Mouse (Mus musculus) kidney, adult 18-20 months (tissue): ENCODE results near the gene Med16.

Experiments
- DNase-seq: peaks from one replicate; pipeline ENCODE4 v3.0.0; 2021

Gene Med16

DNA sequence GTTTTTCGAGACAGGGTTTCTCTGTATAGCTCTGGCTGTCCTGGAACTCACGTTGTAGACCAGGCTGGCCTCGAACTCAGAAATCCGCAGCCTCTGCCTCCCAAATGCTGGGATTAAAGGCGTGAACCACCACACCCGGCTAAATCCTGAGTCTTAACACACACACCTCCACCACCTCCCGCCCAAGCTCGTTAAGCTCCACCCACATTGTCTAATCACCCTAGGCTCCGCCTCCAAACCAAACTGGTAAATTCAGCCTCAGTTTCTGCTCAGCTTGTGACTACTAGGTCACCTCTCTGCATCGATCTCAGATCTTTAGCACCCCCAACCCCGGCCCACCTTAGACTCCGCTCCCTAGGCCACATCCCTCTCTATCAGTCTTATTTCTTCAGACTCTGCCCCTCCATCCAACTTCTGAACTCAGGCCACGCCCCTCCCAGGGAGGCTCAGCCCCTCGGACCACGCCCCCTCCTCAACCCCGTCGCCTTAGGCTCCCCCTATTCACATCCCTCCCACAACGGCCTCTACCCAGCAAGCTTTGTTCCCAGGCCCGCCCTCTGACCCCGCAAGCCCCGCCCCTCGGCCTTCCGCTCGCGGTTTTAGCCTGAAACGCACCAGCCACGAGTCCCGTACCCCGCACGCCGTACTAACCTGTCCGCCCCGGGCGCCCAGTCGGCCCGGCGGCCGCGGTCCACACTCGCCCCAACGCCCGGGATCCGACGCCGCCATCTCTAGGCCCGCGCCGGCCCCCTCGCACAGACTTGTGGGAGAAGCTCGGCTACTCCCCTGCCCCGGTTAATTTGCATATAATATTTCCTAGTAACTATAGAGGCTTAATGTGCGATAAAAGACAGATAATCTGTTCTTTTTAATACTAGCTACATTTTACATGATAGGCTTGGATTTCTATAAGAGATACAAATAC lies at the start of gene Med16:
TSS of gene Med16 (minus strand) at position 757 of the 925 bp plus-strand sequence.
- DNase-seq = peak; percentile 98

DNA sequence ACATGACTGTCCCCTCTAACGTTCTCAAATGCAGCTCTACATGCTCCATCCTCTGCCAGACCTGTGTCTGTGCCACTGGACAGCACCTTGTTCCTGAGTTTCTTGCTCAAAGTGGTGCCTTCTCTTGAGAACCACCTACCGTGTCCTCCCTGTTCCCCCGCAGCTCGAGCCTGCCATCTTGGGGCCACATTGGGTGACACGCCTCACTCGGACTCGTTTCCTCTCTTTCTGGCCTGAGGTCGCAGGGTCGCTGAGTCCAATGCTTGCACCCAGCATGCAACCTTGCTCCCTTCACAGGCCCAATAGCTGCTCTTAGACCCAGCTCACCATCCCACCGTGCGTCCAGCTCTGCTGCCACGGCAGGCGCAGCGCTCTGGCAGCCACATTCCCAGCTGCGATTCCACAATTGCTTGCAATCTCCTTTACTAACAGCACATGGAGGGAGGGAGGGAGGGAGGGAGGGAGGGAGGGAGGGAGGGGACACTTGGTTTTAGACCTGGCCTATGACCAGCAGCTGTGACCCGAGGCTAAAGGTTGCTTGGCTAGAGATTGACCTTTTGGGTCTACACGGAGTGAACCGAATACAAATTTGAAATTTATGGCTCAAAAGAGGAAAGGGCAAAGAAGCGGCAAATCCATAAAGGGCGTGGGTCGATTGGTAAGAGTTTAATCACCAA lies 49.6 kb upstream of the Med16 start:
- DNase-seq = peak; percentile 91

DNA sequence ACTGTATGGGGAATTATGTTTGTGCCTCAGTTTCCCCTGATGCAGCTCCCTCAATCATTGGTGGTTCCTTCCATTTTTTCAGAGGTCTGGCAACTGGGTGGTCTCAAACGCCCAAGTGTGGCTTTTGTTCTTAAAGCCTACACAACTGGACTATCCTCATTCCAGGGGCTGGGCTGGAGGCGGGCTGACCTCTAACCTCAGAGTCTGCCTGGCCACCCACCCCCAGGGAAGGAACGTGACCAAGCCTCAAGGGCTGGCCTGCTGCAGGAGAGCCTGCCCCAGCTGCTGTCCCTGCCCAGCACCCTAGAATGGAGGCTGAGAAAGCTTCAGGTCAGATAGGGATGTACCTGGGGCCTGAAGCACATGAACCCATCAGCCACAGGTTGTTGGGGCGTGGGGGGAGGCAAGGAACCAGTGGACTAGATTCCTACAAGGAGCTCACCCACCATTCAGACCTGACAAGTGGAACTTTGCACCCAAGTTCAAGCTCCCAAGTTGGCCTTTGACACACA lies 48.0 kb upstream of the Med16 start:
- no peak for DNase-seq

DNA sequence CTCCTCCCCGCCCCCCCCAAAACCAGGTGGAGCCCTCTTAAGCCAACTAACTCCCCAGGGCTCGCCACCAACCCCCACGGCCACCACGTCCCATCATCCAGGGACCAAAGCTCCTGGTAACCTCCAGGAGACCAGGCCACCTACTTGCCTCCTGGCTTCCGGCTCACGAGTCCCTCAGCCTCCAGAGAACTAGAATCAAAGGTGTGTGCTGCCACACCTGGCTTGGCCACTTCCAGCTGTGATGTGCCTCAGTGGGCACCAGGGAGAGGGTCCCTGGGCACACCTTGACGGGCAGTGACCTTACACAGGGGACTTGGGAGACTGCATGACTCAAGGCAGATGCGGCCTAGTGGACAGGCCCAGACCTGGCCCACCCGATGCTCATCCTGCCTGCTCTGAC lies 47.0 kb upstream of the Med16 start:
- DNase-seq = no peak

DNA sequence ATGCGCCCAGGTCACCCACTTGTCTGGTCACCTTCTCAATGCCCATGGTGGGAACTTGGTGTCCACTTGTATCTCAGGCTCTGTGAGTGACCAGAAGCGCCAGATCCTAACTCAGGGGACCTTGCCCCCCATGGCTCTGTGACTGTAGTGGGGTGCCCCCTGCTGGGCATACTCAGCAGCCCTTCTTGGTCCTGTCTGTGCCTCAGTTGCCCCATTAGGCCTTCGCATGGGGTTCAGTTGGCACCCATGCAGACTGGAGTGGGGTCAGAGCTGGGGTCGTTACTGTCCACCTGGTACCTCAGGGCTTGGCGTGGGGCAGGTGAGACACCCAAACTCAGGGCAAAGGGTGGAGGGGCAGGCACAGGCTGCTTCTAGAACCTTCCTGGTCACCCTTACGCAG lies 45.2 kb upstream of the Med16 start:
- DNase-seq = peak; percentile 63

DNA sequence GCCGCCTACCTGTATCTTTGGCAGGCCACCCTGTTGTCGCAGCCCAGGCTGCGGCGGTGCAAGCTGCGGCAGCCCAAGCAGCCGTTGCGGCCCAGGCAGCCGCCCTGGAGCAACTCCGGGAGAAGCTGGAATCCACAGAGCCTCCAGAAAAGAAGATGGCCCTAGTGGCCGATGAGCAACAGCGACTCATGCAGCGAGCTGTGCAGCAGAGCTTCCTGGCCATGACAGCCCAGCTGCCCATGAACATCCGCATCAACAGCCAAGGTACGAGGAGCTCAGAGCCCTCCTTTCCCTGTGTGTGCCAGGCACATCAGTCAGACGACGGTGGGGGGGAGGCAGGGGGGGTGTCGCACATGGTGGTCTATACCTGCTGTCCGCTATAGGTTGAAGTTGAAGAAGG lies 41.9 kb upstream of the Med16 start:
- DNase-seq = no peak

DNA sequence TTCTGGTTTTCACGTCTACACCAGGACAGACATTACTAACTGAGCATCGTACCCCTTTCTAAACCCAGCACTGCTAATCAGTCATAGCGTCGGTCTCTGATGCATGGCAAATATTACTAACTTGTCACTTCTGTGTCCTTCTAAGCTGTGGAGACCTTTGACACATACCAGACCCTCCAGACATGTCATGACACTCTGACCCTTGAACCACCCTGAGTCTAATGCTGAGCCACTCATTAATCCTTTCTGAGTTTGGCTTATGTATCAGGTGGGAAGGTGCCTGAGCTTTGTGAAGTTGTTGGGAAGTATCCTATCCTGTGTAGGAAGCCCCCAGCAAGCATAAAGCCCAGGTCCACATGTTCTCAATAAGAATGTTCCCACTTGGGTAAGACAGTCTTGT lies 41.1 kb upstream of the Med16 start:
- no peak for DNase-seq

DNA sequence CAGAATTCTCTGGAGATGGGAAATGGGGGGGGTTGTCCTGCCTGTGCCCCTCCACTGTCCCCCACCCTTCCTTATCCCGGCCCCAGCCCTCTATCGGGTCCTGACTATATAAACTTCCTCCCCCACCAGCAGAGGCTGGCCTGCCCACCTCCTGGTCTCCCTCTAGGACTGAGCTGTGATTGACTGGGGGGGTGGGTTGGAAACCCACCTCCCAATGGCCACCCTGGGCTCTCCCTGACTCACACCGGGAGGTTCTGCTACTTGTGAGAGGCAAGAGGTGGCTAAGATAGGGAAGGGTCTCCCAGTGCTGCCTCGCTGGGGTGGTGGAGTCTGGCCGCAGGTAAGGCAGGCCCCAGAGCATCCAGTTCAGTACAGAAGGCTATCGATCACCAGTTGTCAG lies 38.8 kb upstream of the Med16 start:
- no peak for DNase-seq

DNA sequence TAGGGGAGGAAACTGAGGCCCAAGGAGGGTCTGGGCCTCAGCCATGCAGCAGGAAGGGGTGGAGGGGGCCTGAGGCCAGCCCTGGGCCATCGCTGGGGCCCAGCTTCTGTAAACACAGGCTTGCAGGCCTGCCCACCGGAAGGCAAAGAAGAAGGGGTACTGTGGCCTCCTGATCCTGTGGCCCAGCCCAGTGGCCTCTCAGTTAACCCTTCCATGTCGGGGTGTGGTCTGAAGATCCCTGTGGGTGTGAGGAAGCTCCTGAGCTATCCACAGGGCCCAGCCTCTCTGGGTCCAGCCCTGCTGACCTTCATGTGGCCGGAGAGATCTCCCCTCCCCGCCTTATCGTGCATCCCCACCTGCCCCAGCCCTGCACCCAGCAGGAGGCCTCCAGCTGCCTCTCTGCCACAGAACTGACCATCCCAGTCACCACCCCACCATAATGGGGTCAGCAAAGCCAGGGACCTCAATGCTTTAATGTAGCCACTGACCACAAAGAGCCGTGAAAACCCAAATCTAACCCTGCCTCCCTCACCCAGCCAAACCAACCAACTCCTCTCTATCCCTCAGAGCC lies 38.1 kb upstream of the Med16 start:
- DNase-seq = no peak

DNA sequence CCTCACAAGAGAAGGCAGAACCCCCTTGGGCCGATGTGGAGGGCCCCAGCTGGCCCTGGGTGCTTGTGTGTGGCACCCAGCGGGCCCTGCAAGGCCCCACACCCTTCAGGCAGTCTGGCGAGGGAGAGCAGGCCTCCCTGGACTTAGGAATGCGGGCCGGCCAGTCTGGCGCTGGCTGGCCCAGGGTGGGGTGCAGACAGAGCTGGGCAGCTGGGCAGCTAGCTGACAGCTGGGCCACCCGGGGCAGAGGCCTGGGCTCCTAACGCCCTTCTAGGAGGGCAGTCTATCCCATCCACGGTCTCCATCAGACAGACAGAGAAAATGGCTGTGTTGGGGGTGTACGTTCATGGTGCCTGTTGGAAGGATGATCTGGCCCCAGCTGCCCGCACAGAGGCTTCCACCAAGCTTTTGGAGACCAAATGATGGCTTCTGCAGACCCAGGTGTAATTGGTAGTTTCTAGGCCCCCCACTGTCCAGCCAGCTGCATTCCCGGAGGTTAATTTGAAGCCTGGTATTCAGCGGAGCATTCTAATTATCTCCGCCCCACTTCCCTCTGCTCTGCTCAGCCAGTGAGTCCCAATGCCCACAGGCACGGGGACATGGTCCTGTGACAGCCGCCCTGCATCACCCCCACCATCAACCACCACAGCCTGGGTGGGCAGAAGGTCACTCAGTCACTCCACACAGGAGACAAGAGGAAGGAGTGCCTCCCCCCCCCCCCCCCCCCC lies 36.9 kb upstream of the Med16 start:
- DNase-seq = peak; percentile 71

DNA sequence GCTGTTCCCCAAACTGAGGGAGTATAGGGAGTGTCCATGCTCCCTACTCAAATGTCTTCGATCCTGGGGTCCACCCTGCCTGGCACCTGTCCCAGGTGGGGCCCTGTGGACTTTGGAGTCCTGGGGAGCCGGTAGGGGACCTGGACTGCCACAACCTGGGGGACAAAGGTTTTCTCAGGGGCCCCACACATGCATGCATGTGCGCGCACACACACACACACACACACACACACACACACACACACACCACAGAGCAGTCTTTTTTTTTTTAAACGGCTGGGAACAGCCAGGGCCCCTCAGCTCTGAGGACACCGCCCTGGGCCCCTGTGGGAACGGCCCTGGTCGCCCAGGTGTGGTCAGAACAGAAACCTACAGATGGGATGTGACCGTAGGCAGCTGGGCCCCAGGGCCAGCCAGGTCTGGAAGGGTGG lies 34.8 kb upstream of the Med16 start:
- no peak for DNase-seq

DNA sequence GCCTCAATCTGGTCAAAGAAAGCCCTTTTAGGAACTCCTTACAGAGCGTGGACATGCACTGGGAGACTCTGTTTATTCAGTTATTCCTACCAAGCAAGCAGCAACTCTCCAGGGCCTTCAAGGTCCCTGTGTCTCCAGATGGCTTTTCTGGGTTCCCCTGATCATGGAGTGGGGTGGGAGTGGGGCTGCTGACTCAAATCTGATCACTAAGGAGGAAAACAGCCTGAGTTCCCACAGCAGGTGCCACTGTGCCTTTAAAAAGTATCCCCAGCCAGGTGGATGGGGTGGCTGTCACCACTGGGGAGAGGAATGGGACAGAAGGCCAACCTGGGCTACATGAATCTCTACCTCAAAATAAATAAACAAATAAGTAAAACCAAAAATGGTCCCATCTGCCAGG lies 34.3 kb upstream of the Med16 start:
- DNase-seq = no peak

DNA sequence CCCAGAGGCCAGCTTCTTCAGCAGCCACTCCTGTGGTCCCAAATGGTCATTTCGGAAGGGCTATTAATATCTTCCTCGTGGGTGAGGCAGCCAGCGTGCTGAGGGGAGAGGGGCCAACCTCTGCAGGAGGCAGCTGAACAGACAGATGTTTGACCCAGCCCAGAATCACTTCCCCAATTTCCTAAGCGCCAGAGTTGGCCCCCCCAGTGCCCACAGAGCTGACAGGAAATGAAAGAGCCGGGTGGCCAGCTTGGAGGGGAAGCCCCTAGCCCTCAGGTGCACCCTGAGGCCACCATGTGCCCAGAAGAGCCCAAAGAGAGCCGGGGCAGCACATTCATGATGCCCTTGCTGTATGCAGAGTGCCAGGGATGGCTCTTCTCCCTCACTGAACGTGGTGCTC lies 32.0 kb upstream of the Med16 start:
- DNase-seq = no peak

DNA sequence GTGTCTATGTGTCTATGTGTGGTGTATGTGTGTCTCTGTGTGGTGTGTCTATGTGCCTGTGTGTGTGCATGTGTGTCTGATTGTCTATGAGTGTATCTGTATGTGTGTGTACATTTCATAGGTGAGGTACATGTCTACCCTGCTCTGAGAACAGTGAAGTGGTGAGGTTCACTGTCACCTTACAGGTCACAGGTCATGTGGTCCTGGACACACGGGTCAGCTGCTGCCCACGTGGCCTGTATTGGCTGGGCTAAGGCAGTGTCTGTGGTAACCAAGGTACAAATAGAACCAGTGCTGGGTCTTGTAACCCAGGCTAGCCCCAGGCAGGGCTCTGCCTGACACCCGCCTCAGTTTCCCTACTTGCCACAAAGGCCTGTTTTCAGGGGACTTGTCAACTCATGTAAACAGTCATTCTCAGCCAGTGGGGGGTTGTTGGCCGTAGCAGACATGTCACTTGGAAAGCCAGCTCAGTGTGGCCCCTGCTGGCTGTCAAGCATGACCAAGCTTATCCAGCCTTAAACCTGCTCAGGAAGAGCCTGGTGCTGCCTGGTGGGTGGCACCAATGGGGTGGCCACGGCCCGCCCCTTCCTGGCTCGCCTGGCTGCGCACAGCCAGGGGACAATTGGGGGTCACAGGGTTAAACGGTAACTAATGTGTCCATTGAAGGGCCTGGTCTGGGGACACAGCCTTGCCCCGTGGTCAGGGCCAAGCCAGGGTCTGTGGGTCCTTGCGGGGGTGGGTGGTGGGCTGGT lies 29.2 kb upstream of the Med16 start:
- DNase-seq = peak; percentile 60

DNA sequence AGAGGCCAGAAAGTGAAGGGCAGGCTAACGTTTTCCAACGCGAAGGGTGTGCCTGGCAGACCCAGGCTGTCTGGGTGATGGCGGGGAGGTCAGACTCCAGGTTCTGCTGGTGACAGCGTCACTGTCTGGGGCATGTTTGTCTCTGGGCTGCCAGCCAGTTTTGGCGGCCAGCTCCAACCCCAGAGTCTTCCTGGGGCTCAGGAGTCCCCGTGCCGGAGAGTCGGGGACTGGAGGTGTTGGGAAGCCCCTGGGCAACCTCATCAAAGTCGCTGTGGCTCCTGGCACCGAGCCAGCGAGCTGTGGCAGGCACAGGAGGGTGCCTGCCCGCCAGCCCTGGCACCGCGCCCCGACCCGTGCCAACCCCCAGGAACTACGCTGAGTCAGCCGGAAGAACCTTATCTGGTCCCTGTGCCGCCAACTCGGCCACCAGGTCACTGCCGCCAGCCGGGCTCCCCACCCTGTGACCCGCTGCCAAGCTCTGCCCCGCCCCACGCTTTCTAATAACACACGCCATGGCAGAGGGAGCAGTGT lies 28.3 kb upstream of the Med16 start:
- DNase-seq = peak; percentile 84

DNA sequence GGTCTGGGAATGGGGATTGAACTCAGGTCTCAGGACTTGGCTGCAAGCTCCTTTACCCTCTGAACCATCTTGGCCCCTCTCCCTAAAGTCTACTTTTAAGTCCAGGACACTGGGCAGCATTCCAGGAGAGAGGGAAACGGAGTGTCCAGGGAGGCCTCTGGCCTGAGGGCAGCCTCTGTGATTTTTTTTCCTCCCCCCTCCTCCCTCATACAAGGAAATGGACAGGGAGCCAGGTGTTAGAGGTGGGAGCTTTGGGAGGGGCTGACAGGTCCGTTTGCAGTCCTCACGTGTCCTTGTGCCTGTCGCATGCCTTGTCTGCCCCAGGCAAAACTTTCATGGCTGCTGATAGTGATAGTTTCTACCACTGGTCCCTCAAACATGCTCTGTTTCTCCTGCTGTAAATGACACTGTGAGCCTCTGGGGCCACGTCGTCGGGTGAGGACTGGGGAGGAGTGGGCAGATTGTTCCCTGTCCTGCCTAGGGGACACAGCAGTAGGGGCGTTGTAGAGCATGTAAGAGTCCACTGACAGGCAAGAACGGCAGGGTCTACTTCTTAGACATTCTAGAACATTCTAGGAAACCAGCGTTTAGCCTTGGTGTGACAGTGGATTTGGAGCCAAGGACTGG lies 27.7 kb upstream of the Med16 start:
- peak; percentile 77 for DNase-seq

DNA sequence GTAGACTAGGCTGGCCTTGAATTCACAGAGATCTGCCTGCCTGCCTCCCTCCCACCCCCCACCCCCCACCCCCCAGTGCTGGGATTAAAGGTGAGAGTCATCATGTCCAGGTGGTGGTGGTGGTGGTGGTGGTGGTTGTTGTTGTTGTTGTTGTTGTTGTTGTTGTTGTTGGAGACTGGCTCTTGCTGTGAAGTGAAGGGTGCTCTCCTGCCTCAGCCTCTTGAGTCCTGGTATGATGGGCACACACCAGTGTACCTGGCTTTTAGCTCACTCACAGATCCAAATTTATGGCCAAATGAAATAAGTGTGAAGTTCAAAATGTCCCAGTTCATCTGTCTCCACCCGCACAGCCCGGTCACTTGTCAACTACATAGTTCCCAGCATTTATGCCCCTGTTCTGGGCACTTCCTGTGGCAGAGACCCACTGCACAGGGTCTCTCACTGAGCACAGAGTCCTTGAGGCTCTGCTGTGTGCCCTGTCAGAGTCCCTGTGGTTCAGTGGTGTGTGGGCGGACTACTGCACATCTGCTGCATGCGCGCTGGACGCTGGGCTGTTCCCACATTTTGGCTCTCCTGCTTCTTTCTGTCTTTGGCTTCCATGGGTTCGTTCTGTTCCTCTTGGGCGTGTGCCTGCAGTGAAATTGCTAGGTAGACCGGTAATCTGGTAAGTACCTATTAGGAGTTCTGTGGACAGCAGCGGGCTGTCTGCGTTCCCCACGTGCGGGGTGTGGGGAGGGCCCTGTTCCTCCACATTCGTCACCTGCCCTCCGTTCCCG lies 26.3 kb upstream of the Med16 start:
- no peak for DNase-seq

DNA sequence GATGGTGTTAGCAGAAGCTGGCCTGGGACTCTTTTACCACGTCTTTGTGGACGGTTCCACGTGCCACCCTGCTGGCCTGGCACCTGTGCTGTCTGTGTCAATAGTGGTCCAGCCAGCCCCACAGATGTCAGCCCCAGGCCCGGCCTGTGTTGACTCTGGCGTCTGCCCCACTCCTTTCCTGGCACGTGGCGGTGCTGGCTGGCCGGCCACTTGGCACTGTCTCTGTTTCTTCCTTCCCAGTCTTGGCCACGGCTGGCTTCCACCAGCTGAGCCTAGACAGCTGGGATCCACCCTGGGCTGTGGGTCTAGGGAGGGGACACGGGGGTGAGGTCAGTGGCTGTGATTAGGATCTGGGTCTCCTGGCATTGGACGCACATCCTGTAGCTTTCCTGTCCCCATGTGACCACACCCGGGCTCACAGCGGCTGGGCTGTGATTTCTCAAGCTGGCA lies 25.6 kb upstream of the Med16 start:
- peak; percentile 87 for DNase-seq

DNA sequence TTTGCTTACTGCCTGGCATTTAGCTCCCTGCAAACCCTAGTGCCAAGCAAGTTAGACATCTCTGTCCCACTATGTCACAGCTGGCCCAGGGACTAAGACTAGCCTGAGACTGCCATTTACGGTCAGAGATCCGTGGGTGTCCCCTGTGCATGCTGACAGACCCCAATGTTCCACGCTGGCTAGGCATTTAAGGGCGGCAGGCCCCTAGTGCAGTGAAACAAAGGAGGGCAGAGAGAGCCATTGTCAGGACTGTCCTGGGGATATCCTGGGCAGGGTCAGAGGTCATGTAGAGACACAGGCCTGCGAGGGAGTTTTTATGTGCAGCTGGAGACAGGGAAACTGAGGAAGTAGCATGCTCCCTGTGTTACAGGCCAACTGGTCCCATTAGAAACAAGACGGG lies 25.1 kb upstream of the Med16 start:
- DNase-seq = no peak

DNA sequence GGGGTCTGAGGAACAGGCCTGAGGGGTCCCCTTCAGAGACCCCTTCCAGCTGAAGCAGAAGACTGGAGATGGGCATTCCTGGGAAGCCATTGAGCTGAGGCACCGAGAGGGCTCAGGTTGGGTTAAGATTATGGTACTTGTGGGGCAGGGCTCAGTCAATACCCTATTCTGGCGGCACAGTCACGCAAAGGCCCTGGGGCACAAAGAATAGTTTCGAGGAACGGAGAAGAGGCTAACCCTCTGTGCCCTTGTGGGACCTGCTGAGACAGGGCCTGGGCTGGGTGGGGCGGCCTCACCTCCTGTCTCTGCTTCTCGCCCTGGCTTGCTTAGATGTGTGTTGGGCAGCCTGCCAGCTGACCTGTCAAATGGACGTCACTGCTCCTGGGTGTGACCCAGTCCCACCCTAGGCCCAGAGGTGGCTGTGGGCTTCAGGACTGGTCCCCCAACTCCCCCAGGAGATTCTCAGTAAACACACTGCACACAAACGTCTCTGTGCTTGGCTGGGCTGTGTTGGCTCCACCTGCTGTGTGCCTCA lies 24.5 kb upstream of the Med16 start:
- DNase-seq = no peak
